Mouse (Mus musculus): ENCODE measurements around the gene Phf20.

Gene Phf20

GRCm38 (mm10) chr2:156263204-156263893 lies 67.1 kb downstream of the Phf20 start:
- DNase-seq (ENCODE audit: low spot score in 2 of 2): no peak

DNA sequence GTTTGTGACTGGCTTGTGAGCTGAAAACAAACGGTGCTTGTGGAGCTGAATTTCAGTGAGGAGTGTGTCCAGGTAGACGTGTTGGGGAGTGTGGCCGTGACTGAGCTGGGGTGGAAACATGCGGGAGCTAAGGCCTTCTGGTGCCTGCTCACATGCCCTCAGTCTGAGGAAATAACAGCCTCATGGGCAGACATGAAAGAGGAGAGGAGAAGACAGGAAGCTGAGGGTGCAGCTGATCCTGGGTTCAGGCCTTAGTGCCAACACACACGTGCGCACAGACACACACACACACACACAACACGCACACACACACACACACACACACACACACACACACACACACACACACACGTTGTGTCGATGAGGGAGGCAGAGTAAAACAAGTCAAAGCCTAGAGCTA lies 71.4 kb downstream of the Phf20 start:
- no peak for DNase-seq (ENCODE audit: low spot score in 2 of 2)

GRCm38 (mm10) chr2:156272553-156272952 lies 76.3 kb downstream of the Phf20 start:
- DNase-seq (ENCODE audit: low spot score in 2 of 2): no peak

- DNase-seq (ENCODE audit: low spot score in 2 of 2): peak; percentile 65 to 85
Observed at GRCm38 (mm10) chr2:156278226-156279017, 82.2 kb downstream of the Phf20 start.

- no peak for DNase-seq (ENCODE audit: low spot score in 2 of 2)
Observed at GRCm38 (mm10) chr2:156281227-156281626, 85.0 kb downstream of the Phf20 start.

- no peak for DNase-seq (ENCODE audit: low spot score in 2 of 2)
Observed at GRCm38 (mm10) chr2:156285161-156285560, 88.9 kb downstream of the Phf20 start.

DNA sequence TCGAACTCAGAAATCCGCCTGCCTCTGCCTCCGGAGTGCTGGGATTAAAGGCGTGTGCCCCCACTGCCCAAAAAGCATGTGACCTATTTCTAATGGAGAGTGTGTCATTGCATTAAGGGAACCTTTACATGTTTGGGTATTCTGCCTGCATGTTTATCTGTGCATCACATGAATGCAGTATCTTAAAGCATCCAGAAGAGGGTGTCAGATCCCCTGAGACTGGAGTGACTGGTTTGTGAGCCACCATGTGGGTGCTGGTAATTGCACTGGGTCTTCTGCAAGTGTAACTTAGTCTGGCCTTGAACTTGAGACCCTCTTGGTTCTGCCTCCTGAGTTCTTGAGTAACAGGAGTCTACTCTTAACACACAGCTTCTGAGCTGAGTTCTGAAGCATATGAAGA lies 90.5 kb downstream of the Phf20 start:
- DNase-seq (ENCODE audit: low spot score in 2 of 2): no peak

- no peak for DNase-seq (ENCODE audit: low spot score in 2 of 2)
Observed at GRCm38 (mm10) chr2:156288222-156288621, 92.0 kb downstream of the Phf20 start.

- no peak for DNase-seq (ENCODE audit: low spot score in 2 of 2)
Observed at GRCm38 (mm10) chr2:156289552-156290160, 93.4 kb downstream of the Phf20 start.

GRCm38 (mm10) chr2:156291998-156292397 lies 95.7 kb downstream of the Phf20 start:
- DNase-seq (ENCODE audit: low spot score in 2 of 2): no peak

GRCm38 (mm10) chr2:156295601-156296063 lies 99.4 kb downstream of the Phf20 start:
- no peak for DNase-seq (ENCODE audit: low spot score in 2 of 2)

DNA sequence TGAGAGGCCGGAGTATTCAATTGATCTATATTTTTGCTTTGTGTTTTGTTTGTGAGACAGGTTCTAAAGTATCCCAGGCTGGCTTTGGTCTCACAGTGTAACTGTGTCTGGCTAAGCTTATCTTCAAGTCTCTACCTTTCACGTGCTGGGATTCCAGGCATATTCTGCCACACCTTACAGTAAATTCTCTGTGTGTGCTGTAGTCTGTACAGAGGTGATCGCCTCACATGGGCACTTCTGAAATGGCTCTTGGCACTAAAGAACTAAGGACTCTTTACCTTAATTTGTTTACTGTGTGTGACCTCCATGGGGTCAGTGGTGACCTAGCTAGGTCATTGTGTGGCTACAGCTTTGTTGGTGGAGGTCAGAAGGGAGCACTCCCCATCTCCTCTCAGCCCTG lies 99.9 kb downstream of the Phf20 start:
- no peak for DNase-seq (ENCODE audit: low spot score in 2 of 2)

GRCm38 (mm10) chr2:156297653-156298052 lies 101.4 kb downstream of the Phf20 start:
- no peak for DNase-seq (ENCODE audit: low spot score in 2 of 2)

DNA sequence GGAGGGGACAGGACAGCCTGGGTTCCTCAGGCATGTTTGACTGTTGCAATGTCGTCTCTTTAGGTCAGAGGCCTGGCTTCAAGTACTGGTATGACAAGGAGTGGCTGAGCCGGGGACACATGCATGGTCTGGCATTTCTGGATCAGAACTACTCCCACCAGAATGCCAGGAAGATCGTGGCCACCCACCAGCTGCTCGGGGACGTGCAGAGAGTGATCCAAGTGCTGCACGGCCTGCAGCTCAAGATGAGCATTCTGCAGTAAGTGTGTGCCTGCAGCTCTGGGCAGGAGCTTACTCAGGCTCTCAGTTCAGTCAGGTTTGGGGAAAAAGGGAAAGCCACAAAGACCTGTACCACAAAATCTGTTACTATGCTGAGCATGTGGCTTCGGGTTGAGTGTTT lies 102.2 kb downstream of the Phf20 start:
- DNase-seq (ENCODE audit: low spot score in 2 of 2): no peak

- no peak for DNase-seq (ENCODE audit: low spot score in 2 of 2)
Observed at GRCm38 (mm10) chr2:156302063-156302462, 105.8 kb downstream of the Phf20 start.

DNA sequence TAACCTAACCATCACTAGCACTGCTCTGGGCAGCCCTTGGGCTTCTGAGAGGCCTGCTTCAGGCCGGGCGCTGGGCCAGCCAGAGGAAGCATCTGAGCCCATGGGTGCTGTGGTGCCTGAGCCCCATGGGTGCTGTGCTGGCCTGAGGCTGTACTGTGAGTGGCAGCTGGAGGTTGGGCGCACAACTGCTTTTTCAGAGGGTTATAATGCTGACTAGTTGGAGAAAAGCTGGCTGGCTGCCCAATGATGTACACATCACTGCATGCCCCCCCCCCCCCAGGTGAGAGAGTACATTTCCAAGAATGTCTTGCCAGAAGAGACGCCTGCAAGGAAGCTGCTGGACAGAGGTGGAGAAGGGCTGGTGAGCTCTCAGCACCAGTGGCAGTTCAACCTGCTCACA lies 108.1 kb downstream of the Phf20 start:
- DNase-seq (ENCODE audit: low spot score in 2 of 2): no peak

DNA sequence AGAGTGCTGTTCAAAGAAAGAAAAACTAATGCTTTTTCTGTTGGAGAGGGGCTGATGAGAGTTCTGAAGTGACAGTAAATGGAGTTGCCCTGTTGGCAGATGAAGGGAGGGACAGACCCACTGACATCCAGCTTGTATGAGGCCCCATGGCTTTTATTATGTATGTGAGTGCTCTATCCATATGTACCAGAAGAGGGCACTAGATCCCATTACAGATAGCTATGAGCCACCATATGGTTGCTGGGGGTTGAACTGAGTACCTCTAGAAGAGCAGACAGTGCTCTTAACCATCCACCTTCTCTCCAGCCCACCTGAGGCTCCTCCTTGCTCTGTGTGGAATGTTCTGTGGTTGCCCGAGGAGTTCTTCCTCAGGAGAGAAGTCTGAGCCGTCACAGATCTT lies 109.6 kb downstream of the Phf20 start:
- no peak for DNase-seq (ENCODE audit: low spot score in 2 of 2)

DNA sequence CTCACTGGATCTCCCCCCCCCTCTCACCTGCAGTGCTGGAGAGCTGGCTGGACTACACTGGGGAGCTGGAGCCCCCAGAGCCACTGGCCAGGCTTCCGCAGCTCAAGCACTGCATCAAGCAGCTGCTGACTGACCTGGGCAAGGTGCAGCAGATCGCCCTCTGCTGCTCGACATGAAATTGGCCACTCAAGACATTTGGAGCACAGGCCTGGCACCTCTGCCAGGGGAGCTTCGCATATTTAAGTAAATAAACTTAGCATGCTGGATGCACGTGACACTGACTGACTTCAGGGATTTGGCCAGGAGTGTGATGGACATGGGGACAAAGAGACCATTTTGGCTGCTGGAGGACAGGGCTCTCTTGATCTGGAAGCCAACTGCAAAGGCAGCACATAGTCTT lies 111.0 kb downstream of the Phf20 start:
- DNase-seq (ENCODE audit: low spot score in 2 of 2): peak in 1 of 2 experiments; percentile 41

- DNase-seq (ENCODE audit: low spot score in 2 of 2): no peak
Observed at GRCm38 (mm10) chr2:156309948-156310347, 113.7 kb downstream of the Phf20 start.

DNA sequence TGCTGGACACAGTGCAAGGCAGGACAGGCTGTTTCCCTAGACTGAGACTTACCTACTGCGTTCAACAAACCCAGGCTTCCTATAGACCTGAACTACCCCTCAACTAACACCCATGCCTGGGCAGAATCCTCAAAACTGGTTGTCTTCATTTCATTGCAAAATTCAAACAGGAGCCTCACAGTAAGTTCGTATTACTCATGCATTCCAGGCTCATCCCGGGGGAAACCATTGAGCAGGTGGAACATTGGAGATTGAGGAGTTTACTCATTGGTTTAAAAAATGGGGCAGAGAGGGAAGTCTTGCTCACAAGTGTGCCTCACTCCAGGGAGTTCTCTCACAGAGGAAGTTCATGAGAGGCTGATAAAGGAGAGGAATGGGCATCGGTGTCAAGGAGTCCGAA lies 114.2 kb downstream of the Phf20 start:
- DNase-seq (ENCODE audit: low spot score in 2 of 2): no peak

DNA sequence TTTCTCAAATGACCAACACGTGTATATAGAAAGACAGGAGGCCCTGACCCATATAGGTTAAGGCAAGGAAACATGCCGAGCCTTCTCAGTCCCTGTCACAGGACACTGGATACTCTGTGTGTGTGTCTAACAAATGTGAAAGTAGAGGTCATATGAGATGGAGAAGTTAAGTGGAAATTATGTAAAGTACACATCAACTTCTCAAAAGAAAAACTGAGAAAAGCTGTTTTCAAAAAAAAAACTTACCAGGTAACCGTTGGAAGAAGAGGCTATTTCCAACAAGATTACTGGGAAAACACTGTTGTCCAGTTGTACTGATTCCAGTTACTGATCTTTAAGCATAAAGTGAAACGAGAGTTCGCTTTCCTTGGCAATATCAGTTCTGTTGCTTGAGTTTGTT lies 114.7 kb downstream of the Phf20 start:
- no peak for DNase-seq (ENCODE audit: low spot score in 2 of 2)

- DNase-seq (ENCODE audit: low spot score in 2 of 2): no peak
Observed at GRCm38 (mm10) chr2:156311441-156311840, 115.2 kb downstream of the Phf20 start.

DNA sequence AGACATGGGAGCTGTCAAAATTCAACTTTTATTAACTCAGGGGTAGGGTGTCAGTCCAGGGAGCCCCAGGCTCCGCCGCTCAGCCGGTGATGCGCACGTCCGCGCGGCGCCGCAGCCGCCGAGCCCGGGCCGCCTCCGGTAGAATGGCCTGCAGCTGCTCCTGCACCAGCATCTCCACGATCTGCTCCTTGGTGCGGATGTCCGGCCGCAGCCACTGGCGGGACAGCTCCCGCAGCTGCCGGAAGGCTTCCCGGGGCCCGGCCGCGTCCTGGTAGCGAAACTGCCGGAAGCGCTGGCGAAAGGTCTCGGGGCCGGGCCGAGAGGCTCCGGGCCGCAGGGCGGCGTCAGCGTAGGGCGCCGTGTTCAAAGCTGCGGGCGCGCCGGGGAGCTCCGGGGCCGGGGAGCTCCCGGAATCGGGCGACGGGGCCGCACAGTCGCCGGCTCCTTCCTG lies 115.6 kb downstream of the Phf20 start:
- DNase-seq (ENCODE audit: low spot score in 2 of 2): peak; percentile 75 to 80
